Mouse (Mus musculus) embryo, embryonic 9.5 days (tissue): ENCODE measurements at regions not wholly inside any gene's neighbourhood (a gene's known extent, or its start where the extent isn't known, plus 50 kb on each side); places are given as distances from the start of the nearest gene placed in this dataset.

ENCODE experiments used
- DNase-seq: peaks from one replicate; pipeline ENCODE4 v3.0.0-alpha.2; 2017; ENCODE audit errors: extremely low spot score

DNA sequence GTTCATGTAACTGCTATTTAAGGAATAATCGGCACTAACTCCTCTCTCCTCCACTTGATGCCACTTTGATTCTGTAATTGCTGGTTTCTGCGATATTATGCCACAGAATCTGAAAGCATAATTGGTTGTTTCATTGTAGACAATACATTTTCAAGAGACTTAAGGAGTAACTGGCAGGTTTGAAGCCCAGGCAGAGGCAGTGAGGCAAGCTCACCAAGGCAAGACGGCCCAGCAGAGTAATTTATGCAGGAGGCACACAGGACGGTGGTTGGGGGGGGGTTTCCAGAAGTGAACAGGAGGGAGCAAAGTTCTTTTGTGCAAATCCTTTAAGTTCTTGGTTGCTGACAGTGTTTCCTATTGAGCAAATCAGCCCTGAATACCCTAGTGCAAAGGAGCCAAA is 249.6 kb downstream of the Drd1 start:
- DNase-seq: no peak

DNA sequence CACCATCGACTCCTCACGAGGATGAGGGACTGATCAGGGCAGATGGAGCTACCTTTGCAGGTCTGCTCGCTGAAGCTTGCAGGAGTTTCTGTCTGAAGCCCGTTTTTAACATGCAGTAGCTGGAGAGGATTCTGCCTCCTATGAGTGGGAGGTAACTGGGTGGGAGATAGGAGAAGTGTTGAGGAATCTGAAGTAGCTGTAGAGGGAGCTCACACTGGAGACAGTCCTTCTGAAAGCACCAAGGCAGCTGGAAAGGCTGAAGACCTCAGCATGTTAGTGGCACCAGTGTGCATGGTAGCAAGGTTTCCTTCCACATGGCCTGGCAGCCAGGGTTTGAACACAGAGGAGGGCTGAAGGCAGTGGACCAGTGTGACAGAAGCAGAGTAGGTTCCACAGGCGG is 254.5 kb downstream of the Drd1 start:
- no peak for DNase-seq

DNA sequence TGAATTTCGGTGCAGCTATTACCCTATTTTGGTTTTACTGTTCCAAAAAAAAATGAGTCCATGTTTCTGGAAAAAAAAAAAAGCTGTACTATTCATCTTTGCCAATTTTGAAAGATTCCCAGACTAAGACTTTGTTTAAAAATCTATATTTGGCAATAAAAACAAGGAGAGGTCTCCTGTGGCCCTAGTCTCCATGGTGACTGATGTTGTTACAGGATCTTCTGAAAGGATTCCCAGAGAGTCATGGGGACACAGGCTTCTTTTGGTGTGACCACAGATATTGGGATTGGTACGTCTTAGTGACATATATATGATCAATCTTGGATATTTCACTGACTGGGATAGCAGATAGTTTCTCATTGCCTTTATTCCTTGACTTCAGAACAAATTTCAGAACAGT is 266.7 kb downstream of the Drd1 start:
- DNase-seq: no peak

DNA sequence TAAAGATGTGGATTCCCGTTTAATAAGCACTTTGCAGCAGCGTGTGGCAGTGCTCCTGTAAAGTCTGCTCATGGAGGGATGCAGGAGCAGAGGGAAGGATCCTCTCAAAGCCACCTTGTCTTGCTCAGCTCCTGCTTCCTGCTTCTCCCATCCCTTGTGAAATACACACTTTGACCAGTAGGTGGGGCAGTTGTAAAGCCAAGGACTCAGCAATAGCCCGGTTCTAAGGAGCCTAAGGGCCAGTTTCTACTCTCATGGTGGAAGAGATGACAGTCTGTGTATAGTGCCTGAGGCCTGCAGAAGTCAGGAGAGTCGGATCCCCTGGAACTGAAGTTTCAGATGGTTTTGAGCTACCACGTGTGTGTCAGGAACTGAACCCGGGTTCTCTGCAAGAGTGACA is 272.0 kb downstream of the Drd1 start:
- peak; percentile 80 for DNase-seq

DNA sequence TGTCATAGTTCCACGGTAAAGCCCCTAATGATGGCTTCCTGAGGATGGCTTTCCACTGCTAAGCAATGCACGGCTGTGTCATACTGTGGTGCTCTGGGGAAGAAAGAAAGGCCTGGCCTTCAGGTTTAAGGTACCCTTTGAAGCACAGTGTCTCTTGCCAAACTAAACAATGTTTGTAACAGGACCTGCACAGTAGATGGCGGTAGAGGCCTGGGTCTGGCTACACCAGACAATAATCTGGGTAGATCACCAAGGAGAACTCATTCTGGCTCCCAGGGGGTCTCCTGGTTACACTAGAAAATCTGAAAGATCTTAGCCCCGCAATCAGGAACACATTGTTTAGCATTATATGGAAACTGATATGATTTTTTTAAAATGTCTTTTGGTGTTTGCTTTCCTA is 276.4 kb downstream of the Drd1 start:
- DNase-seq: peak; percentile 51

DNA sequence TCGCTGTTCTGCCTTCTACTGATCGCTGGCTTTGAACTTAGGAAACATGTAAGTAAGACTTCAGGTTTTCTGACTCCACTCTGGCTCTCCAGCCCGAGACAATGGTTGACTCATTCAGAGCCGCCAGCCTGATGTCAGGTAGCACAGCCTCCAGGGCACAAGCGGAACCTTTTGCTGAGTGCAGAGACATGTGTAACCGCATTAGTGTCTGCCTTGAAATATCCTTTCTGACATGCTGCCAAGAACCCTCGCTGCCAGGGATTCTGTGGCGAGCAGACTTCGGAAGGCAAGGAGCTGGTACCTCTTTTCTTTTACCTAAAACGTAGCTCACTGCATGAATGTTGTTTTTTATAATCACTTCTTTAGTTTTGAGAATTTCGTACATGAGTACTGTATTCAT is 279.1 kb downstream of the Drd1 start:
- no peak for DNase-seq

DNA sequence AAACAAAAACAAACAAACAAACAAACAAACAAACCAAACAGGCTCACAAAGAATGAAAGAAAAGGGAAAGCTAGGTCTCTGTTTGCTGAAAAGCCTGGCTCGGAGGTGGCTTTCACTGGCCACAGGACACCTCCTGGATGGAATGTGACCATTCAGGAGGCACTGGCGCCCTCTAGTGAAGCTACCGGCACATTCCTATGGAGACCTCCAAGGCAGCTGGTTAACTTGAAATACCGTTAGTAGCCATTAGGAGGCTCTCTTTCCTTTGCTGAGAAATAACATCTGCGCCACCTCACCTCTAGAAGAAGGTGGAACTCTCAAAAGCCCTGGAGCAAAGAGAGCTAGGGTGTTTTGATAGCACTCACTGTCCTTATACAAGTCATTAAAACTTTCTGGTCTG is 279.8 kb downstream of the Drd1 start:
- peak; percentile 61 for DNase-seq

DNA sequence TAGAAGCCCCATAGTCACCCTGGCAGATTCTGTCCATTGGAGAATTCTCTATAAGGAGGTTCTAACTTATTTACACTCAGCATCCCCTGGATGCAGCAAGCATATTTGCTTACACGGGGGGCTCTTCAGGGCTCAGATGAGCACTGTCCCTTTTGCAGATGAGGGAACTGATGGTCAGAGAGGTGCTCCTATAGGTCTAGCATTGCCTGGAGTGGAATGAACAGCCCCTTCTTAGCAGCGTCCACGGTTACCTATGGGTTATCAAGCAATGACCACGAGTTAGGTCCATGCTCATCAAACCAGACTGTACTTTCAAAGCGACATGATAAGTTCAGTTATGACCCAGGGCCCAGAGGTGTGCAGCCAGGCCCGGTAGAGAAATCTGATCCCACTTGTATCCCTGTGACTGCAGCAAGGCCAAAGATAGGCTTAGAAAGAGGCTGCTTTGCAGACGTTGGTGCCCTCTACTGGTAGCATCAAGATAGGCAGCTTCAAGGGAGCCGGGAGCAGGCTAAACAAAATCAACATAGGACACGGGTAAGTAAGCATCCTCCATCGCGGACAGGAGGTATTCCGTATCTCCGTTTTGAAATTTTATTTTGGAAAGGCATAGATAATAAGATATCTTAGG is 290.8 kb downstream of the Drd1 start:
- DNase-seq: peak; percentile 79

DNA sequence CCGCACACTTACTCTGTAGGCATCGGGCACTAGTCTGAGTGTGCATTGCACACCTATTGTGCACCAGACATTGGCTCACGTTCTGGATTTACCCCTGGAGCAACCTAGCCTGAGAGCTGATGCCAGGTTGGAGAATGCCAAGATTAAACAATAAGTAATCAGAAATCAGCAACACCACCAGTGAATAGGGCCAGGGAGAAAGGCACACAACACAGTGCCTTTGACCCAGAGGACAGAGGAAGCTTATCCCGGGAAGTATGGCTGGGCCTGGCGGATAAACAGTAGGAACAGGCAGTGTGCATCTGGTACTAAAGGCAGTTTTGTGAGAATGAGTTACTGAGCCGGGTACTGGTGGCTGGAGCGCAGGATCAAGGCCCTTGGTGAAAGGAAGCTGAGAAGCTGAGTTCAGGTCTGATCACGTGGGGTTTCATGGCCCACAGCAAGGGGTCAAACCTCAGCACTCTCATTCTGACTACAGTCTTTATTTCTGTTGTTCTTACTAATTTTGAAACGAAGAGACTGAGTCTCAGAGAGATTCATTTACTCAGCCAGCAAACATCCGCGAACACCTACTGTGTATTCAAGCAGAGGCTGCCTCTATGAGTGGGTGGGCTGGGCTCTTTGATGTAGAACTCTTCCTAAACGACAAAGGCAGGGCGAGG is 284.8 kb upstream of the Msx2 start:
- DNase-seq: no peak

DNA sequence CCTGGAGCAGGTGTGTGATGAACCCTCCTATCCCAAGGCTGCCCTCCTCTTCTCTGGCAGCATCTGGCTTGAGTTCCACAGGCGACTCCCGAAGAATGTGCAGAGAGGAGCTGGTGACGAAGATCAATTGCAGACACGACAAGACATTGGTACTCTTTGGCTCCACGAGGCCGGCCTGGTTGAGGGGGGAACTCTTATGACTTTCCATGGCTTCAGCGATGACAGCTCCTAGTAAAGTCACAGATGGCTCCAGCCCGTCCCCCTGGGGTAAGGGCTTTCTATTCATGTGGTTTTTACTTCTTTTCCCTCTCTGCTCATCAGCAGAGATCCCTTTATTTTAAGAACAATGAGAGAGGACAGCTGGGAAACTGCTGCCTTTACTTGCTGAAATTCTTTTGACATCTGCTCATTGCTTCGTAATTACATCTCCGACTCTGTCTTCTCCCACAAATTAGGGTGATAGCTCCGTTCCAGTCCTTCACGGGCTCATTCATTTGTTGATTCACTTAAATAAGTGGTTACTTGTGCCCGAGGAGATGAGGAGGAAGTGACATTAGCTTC is 284.2 kb upstream of the Msx2 start:
- no peak for DNase-seq

DNA sequence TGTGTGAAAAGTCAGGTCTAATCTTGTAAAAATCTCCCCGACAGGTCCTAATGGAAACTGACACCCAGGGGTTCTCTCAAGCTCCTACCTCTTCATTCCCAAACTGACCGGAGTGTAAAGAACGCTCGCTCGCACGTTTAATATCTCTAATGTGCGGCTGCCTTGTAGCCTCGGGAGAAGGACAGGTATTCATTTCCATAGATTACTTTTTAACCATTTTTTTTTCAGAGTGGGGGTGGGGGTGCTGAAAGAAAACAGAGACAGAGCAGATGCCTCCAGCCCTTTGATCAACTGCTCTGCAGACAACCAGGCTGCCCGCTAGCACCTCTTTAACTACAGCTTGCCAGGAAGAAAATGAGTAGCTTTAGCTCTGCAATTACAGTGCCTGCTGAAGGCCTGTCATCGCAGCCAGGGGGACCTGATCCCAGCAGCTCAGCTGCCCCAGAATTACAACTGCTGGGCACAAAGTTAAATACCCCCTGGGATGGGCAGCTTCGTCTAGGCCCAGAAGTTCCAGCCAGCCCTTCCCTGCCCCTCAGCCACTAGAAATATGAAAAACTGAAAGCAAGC is 282.3 kb upstream of the Msx2 start:
- DNase-seq: peak; percentile 24

DNA sequence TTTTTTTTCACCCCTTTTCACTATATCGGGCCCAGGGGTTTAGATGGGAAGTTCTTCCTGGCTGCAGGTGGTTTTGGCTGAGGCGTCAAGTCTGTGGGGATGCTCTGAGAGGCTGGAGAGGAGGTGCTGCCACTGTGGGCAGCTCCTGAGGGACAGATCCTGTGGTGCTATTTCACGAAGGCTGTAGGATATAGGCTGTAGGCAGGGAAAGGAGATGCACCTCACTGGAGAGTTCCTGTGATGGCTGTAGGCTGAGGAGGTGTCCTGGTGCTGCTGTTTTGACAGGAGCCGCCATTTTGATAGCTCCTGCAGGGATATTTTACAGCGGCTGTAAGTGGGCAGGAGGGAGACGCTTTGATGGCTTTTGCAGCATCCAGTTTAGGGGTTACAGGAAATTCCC is 280.2 kb upstream of the Msx2 start:
- no peak for DNase-seq

DNA sequence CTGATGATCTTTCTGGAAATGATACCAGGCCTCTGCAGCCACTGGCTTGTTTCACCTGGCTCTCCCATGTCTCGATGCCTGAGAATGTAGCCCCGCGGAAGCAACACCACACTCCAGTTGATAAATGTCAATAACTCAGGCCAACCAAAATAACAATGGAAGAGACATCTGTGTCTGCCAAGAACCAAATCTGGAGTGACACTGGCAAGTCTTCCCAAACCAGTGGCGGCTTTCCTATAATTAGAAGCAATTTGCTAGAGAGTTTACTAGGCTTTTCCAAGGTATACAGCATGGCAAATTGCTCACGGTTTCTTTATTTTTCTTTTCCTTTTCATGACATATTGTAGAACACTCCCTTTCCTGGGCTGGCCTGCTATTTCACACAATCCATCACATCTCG is 268.1 kb upstream of the Msx2 start:
- no peak for DNase-seq

DNA sequence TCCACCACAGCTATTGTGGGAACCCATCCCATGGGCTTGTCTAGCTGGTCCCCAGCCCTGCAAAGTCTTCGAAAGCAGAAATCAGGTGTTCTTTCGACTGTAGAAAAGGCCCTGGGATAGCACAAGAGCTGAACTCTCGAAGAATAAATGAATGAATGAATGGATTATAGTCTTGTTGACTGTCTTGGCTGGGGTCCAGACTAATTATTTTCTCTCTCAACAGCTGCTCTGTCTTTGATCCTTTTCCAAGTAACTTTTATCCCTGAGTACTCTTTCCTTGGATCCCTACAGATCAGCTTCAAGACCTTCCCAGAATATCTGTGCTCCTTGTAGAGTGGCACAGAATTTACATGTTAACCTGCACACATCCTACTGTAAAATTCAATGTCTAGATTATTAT is 266.3 kb upstream of the Msx2 start:
- no peak for DNase-seq

DNA sequence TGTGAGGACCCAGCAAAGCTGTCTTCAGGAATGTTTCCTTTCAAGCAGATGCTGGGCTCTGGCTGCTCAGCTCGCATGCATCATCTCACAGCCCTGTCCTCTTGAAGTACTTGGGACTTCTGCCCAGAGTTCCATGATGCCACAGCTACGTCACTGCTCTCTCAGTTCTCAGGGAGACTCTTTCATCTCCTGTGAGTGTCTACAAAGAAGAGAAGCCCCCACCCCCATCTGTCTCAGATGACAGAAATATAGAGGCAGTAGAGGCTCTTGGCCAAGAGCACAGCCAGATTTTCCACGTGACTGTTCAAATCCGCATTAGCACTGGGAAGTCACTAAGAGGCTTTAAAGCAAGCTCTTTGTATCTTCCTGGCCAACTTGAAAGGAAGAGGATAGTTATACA is 262.1 kb upstream of the Msx2 start:
- DNase-seq: no peak

DNA sequence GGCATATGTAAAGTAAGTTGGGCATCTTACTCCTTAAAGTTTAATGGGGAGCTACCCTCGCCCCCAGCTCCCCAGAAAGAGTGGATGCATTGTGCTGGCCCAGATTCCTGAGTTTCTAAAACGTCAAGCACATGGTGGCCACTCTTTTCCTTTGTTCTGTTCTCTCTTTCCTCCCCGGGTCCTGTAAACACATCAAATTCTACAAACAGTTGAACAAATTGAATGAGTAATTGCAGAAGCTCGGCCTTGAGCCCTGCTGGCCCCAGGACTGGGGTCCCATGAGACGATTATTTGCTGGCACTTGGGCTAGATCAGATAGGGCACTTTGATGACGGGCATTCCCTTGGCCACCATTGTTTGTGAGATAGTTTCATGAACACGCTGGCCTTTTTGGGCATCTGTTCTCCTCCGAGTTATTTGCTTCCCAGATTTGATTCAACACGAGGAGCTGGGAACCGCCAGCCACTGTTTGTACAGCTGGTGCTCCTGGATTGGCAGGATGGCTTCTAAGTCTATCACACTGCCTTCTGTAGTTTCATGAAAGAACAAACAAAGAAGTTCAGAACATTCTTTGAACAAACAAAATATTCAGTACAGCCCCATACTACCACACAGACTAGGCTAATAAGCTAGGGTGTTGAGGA is 257.5 kb upstream of the Msx2 start:
- peak; percentile 12 for DNase-seq

DNA sequence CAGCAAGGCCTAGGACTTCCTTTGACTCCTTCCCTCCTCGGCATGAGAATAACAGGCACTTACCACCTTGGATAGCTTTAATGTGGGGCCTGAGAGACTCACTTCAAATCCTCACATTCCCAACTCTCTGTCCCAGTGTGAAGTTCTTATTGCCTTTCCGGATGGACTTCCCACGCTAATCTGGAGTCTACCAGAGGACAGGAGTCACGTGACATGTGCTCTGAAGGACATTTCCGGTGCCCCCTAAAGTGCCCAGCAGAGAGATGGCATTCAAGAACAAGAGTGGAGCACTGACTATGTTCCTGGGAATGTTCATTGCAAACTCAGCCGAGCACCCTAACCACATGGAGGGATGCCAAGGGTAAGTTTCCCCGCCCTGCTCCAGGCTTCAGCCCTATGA is 257.0 kb upstream of the Msx2 start:
- DNase-seq: no peak

DNA sequence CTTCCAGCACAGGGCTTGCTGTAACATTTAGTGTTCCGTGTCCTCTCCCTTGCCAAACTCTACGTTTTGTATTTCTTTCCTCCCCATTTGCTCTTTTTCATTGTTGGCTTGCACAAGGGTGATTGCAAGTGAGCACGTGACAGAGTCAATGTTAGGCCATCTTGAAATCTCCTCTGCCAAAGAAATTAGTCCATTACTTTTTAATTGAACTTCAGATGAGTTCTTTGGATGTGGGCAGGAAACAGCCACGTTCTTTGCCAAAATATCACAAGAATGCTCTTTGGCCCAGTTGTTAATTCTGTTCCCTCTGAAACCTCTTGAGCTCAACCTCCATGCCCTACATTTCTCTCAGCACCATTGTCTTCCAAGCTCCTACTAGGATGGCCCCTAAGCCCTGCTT is 253.2 kb upstream of the Msx2 start:
- DNase-seq: no peak

DNA sequence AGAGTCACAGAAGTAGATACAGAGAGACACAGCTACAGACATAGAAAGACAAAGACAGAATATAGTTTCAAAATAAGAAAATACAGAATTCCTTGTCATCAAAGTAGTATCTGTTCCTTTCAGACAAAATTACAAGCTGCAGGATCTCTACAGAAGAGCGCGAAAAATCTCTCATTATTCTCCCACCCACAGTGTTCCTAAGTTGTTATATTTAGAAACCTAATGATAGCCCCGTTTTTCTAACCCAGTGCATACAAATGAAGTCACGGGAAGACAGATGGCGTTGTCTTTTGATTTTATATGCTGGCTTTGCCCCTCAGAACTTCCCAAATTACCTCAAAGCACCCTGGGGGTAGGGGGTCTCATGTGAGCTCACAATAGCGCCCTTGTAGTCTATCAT is 250.0 kb upstream of the Msx2 start:
- DNase-seq: no peak

DNA sequence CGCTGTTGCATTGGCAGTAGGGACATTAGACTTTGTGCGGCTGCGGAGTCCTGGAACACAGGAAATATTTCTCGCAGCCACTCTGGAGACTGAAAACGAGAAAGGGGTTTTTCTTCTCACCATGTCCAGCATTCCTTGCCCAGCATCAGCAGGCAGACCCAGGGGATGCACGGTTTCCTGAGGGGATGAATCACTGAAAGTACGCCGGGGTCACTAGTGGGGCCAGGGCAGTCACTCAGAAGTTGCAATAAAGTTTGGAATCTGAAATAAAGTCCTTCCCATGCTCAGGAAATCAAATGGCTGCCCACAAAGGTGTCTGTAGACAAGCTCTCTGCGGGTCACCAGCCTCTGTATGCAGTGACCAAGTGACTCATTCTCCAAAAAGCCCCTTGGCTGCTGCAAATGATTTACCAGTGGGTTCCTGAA is 248.2 kb upstream of the Msx2 start:
- no peak for DNase-seq

DNA sequence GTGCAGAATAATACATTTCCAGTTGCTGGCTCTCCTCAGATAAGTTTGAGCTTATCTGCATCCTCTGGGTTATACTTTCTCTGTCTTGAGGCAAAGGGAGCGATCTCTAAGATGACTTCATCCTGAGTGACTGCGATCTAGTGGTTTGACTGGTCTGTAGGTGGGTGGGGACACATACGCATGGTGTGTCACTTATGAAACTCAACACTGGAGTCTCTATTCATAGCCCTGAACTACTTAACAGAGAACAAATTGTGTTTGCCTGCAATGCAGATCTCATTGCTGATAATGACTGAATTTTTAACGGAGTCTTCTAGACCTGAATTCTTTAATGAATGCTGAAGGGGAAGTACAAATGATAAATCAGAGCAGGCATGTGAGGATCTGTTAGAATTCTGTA is 244.7 kb upstream of the Msx2 start:
- no peak for DNase-seq

DNA sequence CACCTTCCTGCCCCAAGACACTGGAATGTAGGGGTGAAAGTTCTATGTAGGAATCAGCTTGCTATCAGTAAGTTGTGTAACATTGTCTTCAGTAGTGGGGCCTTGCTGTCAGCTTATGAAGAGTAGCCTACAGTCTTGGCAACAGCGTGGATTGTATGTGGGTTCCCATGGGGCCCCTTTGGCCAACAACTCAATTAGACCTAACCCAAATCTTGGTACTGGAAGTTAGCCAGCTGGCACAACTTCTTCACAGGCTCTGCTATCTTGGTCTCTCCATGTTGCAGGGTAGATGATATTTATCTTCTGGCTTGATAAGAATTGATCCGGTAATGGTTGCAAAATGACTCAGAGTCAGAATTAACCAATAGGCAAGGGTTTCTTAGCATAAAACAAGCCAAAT is 244.2 kb upstream of the Msx2 start:
- no peak for DNase-seq

DNA sequence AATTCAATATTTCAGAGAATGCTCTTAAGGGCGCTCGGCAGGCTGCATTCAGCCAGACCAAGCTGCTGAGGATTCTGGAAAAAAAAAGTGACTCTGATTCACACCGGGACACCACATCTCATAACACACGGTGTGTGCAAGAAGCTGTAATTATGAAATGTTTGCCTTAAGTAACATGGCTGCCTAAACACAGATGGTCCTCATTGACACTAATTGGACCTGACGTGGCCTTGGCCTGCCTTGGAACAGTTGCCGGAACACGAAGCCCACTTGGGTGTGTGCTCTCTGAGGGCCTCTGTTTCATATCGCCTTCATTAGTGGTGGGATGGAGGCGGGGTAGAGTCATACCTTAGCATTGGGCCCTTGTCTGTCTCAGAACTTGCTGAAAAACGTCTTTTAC is 236.2 kb upstream of the Msx2 start:
- no peak for DNase-seq
